Mouse (Mus musculus): ENCODE measurements around the gene Mgl2. TPM values are rescaled to one million over a fixed set of nuclear protein-coding genes. Genes with fewer than 3 reads are reported as not detected.

Gene Mgl2
- polyA plus RNA-seq, 1 experiment from 2014 or later = 0.16 TPM

GRCm38 (mm10) chr11:70180496-70180895 is 50.4 kb downstream of the Mgl2 start:
- no peak overlapping the region for H3K27ac ChIP-seq (replicated peaks in 1 of 2; ENCODE audit: control insufficient read depth in 1 of 2, insufficient read depth in 1 of 2, low read depth in 2 of 2, low read length in 2 of 2)
- no peak overlapping the region for H3K4me3 ChIP-seq (ENCODE audit: control insufficient read depth in 1 of 2, insufficient read depth in 1 of 2, low read depth in 1 of 2, low read length in 2 of 2)
- H3K27me3 ChIP-seq (ENCODE audit: control insufficient read depth, insufficient read depth, low read length) = no peaks in the 10 kb centered on the region
- H3K9ac ChIP-seq (ENCODE audit: low read length) = no peak overlapping the region
- WGBS = 85% methylated on average over 4 of the region's 4 CpGs
- H3K9me3 ChIP-seq (ENCODE audit: control insufficient read depth, low read length) = no peaks in the 10 kb centered on the region
- no peak for ATAC-seq (ENCODE audit: insufficient number of reproducible peaks, insufficient read depth, low FRiP score, low read depth)
- H3K4me1 ChIP-seq (ENCODE audit: control insufficient read depth in 2 of 2, insufficient read depth in 2 of 2, low read length in 2 of 2) = no peaks in the 10 kb centered on the region
- no peaks in the 10 kb centered on the region for H3K36me3 ChIP-seq (ENCODE audit: control insufficient read depth, insufficient read depth, low read length)
- H3K4me2 ChIP-seq (ENCODE audit: low read length) = no peak overlapping the region

DNA sequence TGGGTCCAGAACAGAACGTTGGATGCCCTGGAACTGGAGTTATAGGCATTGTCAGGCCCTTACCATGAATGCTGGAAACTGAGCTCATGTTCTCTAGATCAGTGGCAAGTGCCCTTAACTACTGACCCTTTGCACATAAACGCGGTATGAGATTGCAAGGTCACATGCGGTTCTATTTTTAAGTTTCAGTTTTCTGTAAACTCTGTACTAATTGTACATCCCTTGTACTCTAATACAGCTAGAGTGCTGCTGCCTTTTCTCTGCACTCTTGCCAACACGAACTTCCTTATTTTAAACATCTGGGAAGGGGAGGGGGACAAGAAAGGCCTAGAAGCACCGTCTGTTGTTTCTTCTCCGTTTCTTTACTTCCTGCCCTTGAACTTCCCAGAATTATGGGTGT is 55.0 kb downstream of the Mgl2 start:
- no peaks in the 10 kb centered on the region for H3K9me3 ChIP-seq (ENCODE audit: control insufficient read depth, low read length)
- no peaks in the 10 kb centered on the region for H3K27me3 ChIP-seq (ENCODE audit: control insufficient read depth, insufficient read depth, low read length)
- H3K4me1 ChIP-seq (ENCODE audit: control insufficient read depth in 2 of 2, insufficient read depth in 2 of 2, low read length in 2 of 2) = no peaks in the 10 kb centered on the region
- no peak overlapping the region for H3K9ac ChIP-seq (ENCODE audit: low read length)
- H3K36me3 ChIP-seq (ENCODE audit: control insufficient read depth, insufficient read depth, low read length) = no peaks in the 10 kb centered on the region
- H3K4me3 ChIP-seq (ENCODE audit: control insufficient read depth in 1 of 2, insufficient read depth in 1 of 2, low read depth in 1 of 2, low read length in 2 of 2) = no peak overlapping the region
- H3K27ac ChIP-seq (replicated peaks in 1 of 2; ENCODE audit: control insufficient read depth in 1 of 2, insufficient read depth in 1 of 2, low read depth in 2 of 2, low read length in 2 of 2) = no peak overlapping the region
- no peak overlapping the region for H3K4me2 ChIP-seq (ENCODE audit: low read length)
- ATAC-seq (ENCODE audit: insufficient number of reproducible peaks, insufficient read depth, low FRiP score, low read depth) = no peak
- WGBS = 62% methylated on average over 7 of the region's 7 CpGs

Other genes starting within 250 kb of the Mgl2 start
- gene Kctd11, start 248.9 kb upstream of the Mgl2 start, polyA plus RNA-seq (2014; fragmentation: Nextera tagmentation; extraction: Ambion mirVana) = 2.6 and 2.8 TPM in 2 replicates
- 3.6 and 3.8 TPM in 2 replicates for gene Acap1, start 234.8 kb upstream of the Mgl2 start, polyA plus RNA-seq (2014; fragmentation: Nextera tagmentation; extraction: Ambion mirVana)
- 4.5 and 5.1 TPM in 2 replicates for gene 2810408A11Rik, start 229.3 kb upstream of the Mgl2 start, polyA plus RNA-seq (2014; fragmentation: Nextera tagmentation; extraction: Ambion mirVana)
- 7.5 and 11.1 TPM in 2 replicates for gene Neurl4, start 229.3 kb upstream of the Mgl2 start, polyA plus RNA-seq (2014; fragmentation: Nextera tagmentation; extraction: Ambion mirVana)
- gene Gps2, start 216.4 kb upstream of the Mgl2 start, polyA plus RNA-seq (2014; fragmentation: Nextera tagmentation; extraction: Ambion mirVana) = 45.2 and 46.8 TPM in 2 replicates
- gene Eif5a, start 208.4 kb upstream of the Mgl2 start, polyA plus RNA-seq (2014; fragmentation: Nextera tagmentation; extraction: Ambion mirVana) = 1,047 and 1,081 TPM in 2 replicates
- gene Ybx2, start 194.5 kb upstream of the Mgl2 start, polyA plus RNA-seq (2014; fragmentation: Nextera tagmentation; extraction: Ambion mirVana) = 6.6 and 7.3 TPM in 2 replicates
- gene Slc2a4, start 182.1 kb upstream of the Mgl2 start, polyA plus RNA-seq (2014; fragmentation: Nextera tagmentation; extraction: Ambion mirVana) = 27.6 and 28.5 TPM in 2 replicates
- gene Cldn7, start 165.6 kb upstream of the Mgl2 start, polyA plus RNA-seq (2014; fragmentation: Nextera tagmentation; extraction: Ambion mirVana) = 1.2 and 2.4 TPM in 2 replicates
- 22.3 and 26.0 TPM in 2 replicates for gene Ctdnep1, start 149.2 kb upstream of the Mgl2 start, polyA plus RNA-seq (2014; fragmentation: Nextera tagmentation; extraction: Ambion mirVana)
- 107 and 114 TPM in 2 replicates for gene Elp5, start 147.8 kb upstream of the Mgl2 start, polyA plus RNA-seq (2014; fragmentation: Nextera tagmentation; extraction: Ambion mirVana)
- gene Gabarap, start 139.2 kb upstream of the Mgl2 start, polyA plus RNA-seq (2014; fragmentation: Nextera tagmentation; extraction: Ambion mirVana) = 454 and 540 TPM in 2 replicates
- gene Phf23, start 134.6 kb upstream of the Mgl2 start, polyA plus RNA-seq (2014; fragmentation: Nextera tagmentation; extraction: Ambion mirVana) = 22.2 and 27.5 TPM in 2 replicates
- 15.0 and 16.6 TPM in 2 replicates for gene Dvl2, start 129.7 kb upstream of the Mgl2 start, polyA plus RNA-seq (2014; fragmentation: Nextera tagmentation; extraction: Ambion mirVana)
- 185 and 198 TPM in 2 replicates for gene Acadvl, start 114.9 kb upstream of the Mgl2 start, polyA plus RNA-seq (2014; fragmentation: Nextera tagmentation; extraction: Ambion mirVana)
- gene Dlg4, start 113.4 kb upstream of the Mgl2 start, polyA plus RNA-seq (2014; fragmentation: Nextera tagmentation; extraction: Ambion mirVana) = 3.4 and 6.0 TPM in 2 replicates
- not detected in 2 replicates for gene Asgr1, start 76.2 kb upstream of the Mgl2 start, polyA plus RNA-seq (2014; fragmentation: Nextera tagmentation; extraction: Ambion mirVana)
- gene Asgr2, start 37.7 kb upstream of the Mgl2 start, polyA plus RNA-seq (2014; fragmentation: Nextera tagmentation; extraction: Ambion mirVana) = not detected in 2 replicates
- 0.36 TPM in 2 replicates for gene Clec10a, start 25.9 kb downstream of the Mgl2 start, polyA plus RNA-seq (2014; fragmentation: Nextera tagmentation; extraction: Ambion mirVana)
- 0.16 and 0.18 TPM in 2 replicates for gene Slc16a11, start 82.4 kb downstream of the Mgl2 start, polyA plus RNA-seq (2014; fragmentation: Nextera tagmentation; extraction: Ambion mirVana)
- gene Slc16a13, start 90.7 kb downstream of the Mgl2 start, polyA plus RNA-seq (2014; fragmentation: Nextera tagmentation; extraction: Ambion mirVana) = 4.9 and 6.4 TPM in 2 replicates
- gene Bcl6b, start 99.5 kb downstream of the Mgl2 start, polyA plus RNA-seq (2014; fragmentation: Nextera tagmentation; extraction: Ambion mirVana) = 18.7 and 22.4 TPM in 2 replicates
- gene 0610010K14Rik, start 107.6 kb downstream of the Mgl2 start, polyA plus RNA-seq (2014; fragmentation: Nextera tagmentation; extraction: Ambion mirVana) = 139 and 143 TPM in 2 replicates
- gene Gm21988, start 109.5 kb downstream of the Mgl2 start, polyA plus RNA-seq (2014; fragmentation: Nextera tagmentation; extraction: Ambion mirVana) = 10.1 and 12.2 TPM in 2 replicates
- gene Rnasek, start 109.5 kb downstream of the Mgl2 start, polyA plus RNA-seq (2014; fragmentation: Nextera tagmentation; extraction: Ambion mirVana) = 219 and 240 TPM in 2 replicates
- gene Alox12, start 125.0 kb downstream of the Mgl2 start, polyA plus RNA-seq (2014; fragmentation: Nextera tagmentation; extraction: Ambion mirVana) = 3.0 TPM in 2 replicates
- not detected in 2 replicates for gene Alox12e, start 192.3 kb downstream of the Mgl2 start, polyA plus RNA-seq (2014; fragmentation: Nextera tagmentation; extraction: Ambion mirVana)
- gene Alox15, start 221.7 kb downstream of the Mgl2 start, polyA plus RNA-seq (2014; fragmentation: Nextera tagmentation; extraction: Ambion mirVana) = 0.13 TPM in 1 of 2 replicates, not detected in the other